In the genomic region with DNA sequence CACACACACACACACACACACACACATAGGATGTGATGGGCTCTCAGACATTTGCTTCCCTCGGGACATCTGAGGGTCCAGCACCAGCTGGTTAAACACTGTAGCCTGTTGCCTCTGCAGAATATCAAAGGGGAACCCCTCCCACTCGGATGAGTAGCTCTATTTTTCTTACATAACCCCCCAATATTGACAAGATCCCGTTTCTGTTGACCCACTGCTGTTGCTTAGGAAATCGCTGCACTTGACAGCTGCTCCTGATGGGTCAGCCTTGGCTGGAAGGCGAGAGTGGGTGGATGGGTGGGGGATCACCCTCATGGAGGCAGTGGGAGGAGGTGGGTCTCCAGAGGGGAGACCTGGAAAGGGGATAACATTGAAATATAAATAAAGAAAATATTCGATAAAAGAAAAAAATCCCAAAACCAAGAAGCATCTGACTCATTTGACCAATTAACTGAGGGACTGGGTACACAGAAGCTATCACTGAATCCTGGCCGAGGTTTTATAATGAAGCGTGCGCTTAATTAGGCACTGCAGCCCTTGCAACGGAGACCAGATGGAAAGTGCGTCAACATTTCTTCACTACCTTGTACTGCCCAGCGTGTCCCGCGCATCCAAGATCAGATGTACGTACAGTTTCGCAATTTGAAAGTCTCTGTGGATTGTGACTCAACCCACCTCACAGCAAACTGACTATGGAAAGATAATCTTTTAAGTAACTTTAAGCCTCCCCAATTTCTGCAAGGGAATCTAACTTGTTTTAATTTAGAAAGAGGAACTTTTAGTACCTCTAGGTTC, we compare ENCODE assay signal across 19 mouse cellular contexts. TPM values are rescaled to one million over a fixed set of nuclear protein-coding genes. Genes with fewer than 3 reads are reported as not detected.
DNase-seq lines count a peak whose midpoint lies in the region; ATAC-seq and TF ChIP-seq lines count a peak whose summit lies in the region.
"Had no signal": no experiment of that assay in that cellular context is flagged by ENCODE, and none has a peak within 500 bp of the region (broad histone marks: within the 10 kb centered on the region; RNA-seq: fewer than 3 reads in every experiment).

No protein-coding gene starts in this region.

- ATAC-seq in forebrain, embryonic 12.5 days (ENCODE audit: low FRiP score): peak; percentile 65; the same call in 1 of the 2 replicates
- no peak for ATAC-seq in forebrain, embryonic 15.5 days (replicated peaks)
- ATAC-seq in lung, postnatal 0 days: no peak
- ATAC-seq in hematopoietic stem cell, adult 5-6 weeks (replicated peaks in 1 of 2; ENCODE audit: insufficient read depth in 1 of 2, low FRiP score in 2 of 2, low TSS enrichment in 1 of 2, low read depth in 1 of 2, poor library complexity in 2 of 2, severe bottlenecking in 2 of 2): peak; percentile 32 to 68; a peak in 2 of 4 replicates

- no peak overlapping the region for H3K4me3 ChIP-seq in forebrain, embryonic 12.5 days (replicated peaks)
- H3K4me3 ChIP-seq in forebrain, embryonic 15.5 days: no peak overlapping the region
- no peak overlapping the region for H3K4me3 ChIP-seq in lung, postnatal 0 days (ENCODE audit: low read depth, low read length)
- H3K4me3 ChIP-seq: embryonic facial prominence, embryonic 12.5 days; hindbrain, embryonic 15.5 days; limb, embryonic 15.5 days; megakaryocyte, embryonic 14.5 days; neural tube, embryonic 13.5 days had no signal

- peaks cover 7% of the 10 kb centered on the region for H3K4me1 ChIP-seq in forebrain, embryonic 12.5 days
- H3K4me1 ChIP-seq in forebrain, embryonic 15.5 days: peaks cover 5% of the 10 kb centered on the region; the same call in 1 of the 2 replicates
- H3K4me1 ChIP-seq in lung, postnatal 0 days (ENCODE audit: insufficient read depth, low read depth, low read length): no peaks in the 10 kb centered on the region
- H3K4me1 ChIP-seq: hindbrain, embryonic 15.5 days; limb, embryonic 15.5 days; megakaryocyte, embryonic 14.5 days; neural tube, embryonic 13.5 days had no signal

- no peak overlapping the region for H3K27ac ChIP-seq in forebrain, embryonic 12.5 days
- H3K27ac ChIP-seq in forebrain, embryonic 15.5 days (replicated peaks): no peak overlapping the region
- H3K27ac ChIP-seq in lung, postnatal 0 days (ENCODE audit: low read length): no peak overlapping the region
- H3K27ac ChIP-seq: embryonic facial prominence, embryonic 12.5 days; hindbrain, embryonic 15.5 days; limb, embryonic 15.5 days; neural tube, embryonic 13.5 days had no signal

- H3K4me2 ChIP-seq in forebrain, embryonic 12.5 days: no peak overlapping the region
- no peak overlapping the region for H3K4me2 ChIP-seq in forebrain, embryonic 15.5 days (replicated peaks)
- no peak overlapping the region for H3K4me2 ChIP-seq in lung, postnatal 0 days (replicated peaks; ENCODE audit: low read depth, low read length)
- H3K4me2 ChIP-seq: embryonic facial prominence, embryonic 12.5 days; hindbrain, embryonic 15.5 days; limb, embryonic 15.5 days; neural tube, embryonic 13.5 days had no signal

- H3K27me3 ChIP-seq in forebrain, embryonic 12.5 days: no peaks in the 10 kb centered on the region
- no peaks in the 10 kb centered on the region for H3K27me3 ChIP-seq in forebrain, embryonic 15.5 days
- H3K27me3 ChIP-seq in lung, postnatal 0 days (replicated peaks; ENCODE audit: insufficient read depth, low read length): no peaks in the 10 kb centered on the region
- H3K27me3 ChIP-seq: embryonic facial prominence, embryonic 12.5 days; hindbrain, embryonic 15.5 days; limb, embryonic 15.5 days; megakaryocyte, embryonic 14.5 days; neural tube, embryonic 13.5 days had no signal

- peak; percentile 17 for DNase-seq in lung, postnatal 36 days
- no peak for DNase-seq in lung, postnatal 0 days (ENCODE audit: low spot score)
- peak; percentile 37 for DNase-seq in retina, postnatal 1 day
- no peak for DNase-seq in thymus, postnatal 0 days (ENCODE audit: low spot score)
- DNase-seq in cerebellum, postnatal 14 days: no peak
- DNase-seq: B cell, adult 2 months; thymus, adult 2 months had no signal

- 59% methylated on average over 16 of the region's 16 CpGs for WGBS in forebrain, embryonic 12.5 days
- 46% methylated on average over 16 of the region's 16 CpGs for WGBS in forebrain, embryonic 15.5 days
- WGBS in lung, postnatal 0 days: 45% methylated on average over 16 of the region's 16 CpGs

- TF ChIP-seq CTCF in lung, postnatal 0 days (IDR thresholded peaks at IDR 0.05): no peak

- no peak for TF ChIP-seq EP300 in lung, postnatal 0 days (IDR thresholded peaks at IDR 0.05)

- no peak overlapping the region for H3K9ac ChIP-seq in forebrain, embryonic 12.5 days
- H3K9ac ChIP-seq in forebrain, embryonic 15.5 days (replicated peaks): no peak overlapping the region
- H3K9ac ChIP-seq in lung, postnatal 0 days (replicated peaks; ENCODE audit: low read depth): no peak overlapping the region
- H3K9ac ChIP-seq: embryonic facial prominence, embryonic 12.5 days; hindbrain, embryonic 15.5 days; limb, embryonic 15.5 days; neural tube, embryonic 13.5 days had no signal

- H3K36me3 ChIP-seq in forebrain, embryonic 12.5 days (replicated peaks): no peaks in the 10 kb centered on the region
- H3K36me3 ChIP-seq in forebrain, embryonic 15.5 days: no peaks in the 10 kb centered on the region
- H3K36me3 ChIP-seq in lung, postnatal 0 days (ENCODE audit: insufficient read depth, low read length): no peaks in the 10 kb centered on the region
- H3K36me3 ChIP-seq: embryonic facial prominence, embryonic 12.5 days; hindbrain, embryonic 15.5 days; limb, embryonic 15.5 days had no signal

- no peaks in the 10 kb centered on the region for H3K9me3 ChIP-seq in forebrain, embryonic 12.5 days
- H3K9me3 ChIP-seq in forebrain, embryonic 15.5 days: no peaks in the 10 kb centered on the region
- H3K9me3 ChIP-seq in lung, postnatal 0 days (ENCODE audit: low read length): no peaks in the 10 kb centered on the region
- H3K9me3 ChIP-seq: embryonic facial prominence, embryonic 12.5 days; hindbrain, embryonic 15.5 days; limb, embryonic 15.5 days; megakaryocyte, embryonic 14.5 days; neural tube, embryonic 13.5 days had no signal

RNA-seq across cellular contexts. Expression of gene Gm7075, which starts 11.2 kb away (rescaled TPM):
- polyA plus RNA-seq in forebrain, embryonic 12.5 days (2016; fragmentation: Nextera tagmentation; extraction: Ambion mirVana): not detected in 2 replicates
- not detected in 2 replicates for polyA plus RNA-seq in forebrain, embryonic 15.5 days (2015; fragmentation: Nextera tagmentation; extraction: Ambion mirVana)
- not detected in 2 replicates for polyA plus RNA-seq in lung, postnatal 0 days (2015; fragmentation: Nextera tagmentation; extraction: Ambion mirVana)
- total RNA-seq in hematopoietic stem cell, adult 5-6 weeks (2017): not detected in 2 replicates
- polyA plus RNA-seq in thymus, postnatal 0 days (2015; fragmentation: Nextera tagmentation; extraction: Ambion mirVana): not detected in 2 replicates
- total RNA-seq: adrenal gland, adult 18-20 months; layer of hippocampus, postnatal 25 days had no signal
- polyA plus RNA-seq: embryonic facial prominence, embryonic 12.5 days; frontal cortex, adult 2 months; hindbrain, embryonic 15.5 days; kidney, embryonic 16.5 days; limb, embryonic 15.5 days; neural tube, embryonic 13.5 days; thymus, adult 2 months had no signal

RNA-seq across cellular contexts. Expression of gene Ctnna3, which starts 19.5 kb away (rescaled TPM):
- 0.34 TPM in 1 of 2 replicates, not detected in the other for polyA plus RNA-seq in forebrain, embryonic 12.5 days (2016; fragmentation: Nextera tagmentation; extraction: Ambion mirVana)
- 0.65 and 1.1 TPM in 2 replicates for polyA plus RNA-seq in forebrain, embryonic 15.5 days (2015; fragmentation: Nextera tagmentation; extraction: Ambion mirVana)
- polyA plus RNA-seq in lung, postnatal 0 days (2015; fragmentation: Nextera tagmentation; extraction: Ambion mirVana): 0.19 and 0.32 TPM in 2 replicates
- not detected in 2 replicates for total RNA-seq in hematopoietic stem cell, adult 5-6 weeks (2017)
- 0.36 and 0.48 TPM in 2 replicates for polyA plus RNA-seq in thymus, postnatal 0 days (2015; fragmentation: Nextera tagmentation; extraction: Ambion mirVana)

RNA-seq across cellular contexts. Expression of gene Dnajc12, which starts 28.1 kb away (rescaled TPM):
- 7.4 and 9.1 TPM in 2 replicates for polyA plus RNA-seq in forebrain, embryonic 12.5 days (2016; fragmentation: Nextera tagmentation; extraction: Ambion mirVana)
- polyA plus RNA-seq in forebrain, embryonic 15.5 days (2015; fragmentation: Nextera tagmentation; extraction: Ambion mirVana): 7.2 and 9.0 TPM in 2 replicates
- polyA plus RNA-seq in lung, postnatal 0 days (2015; fragmentation: Nextera tagmentation; extraction: Ambion mirVana): 18.4 and 20.0 TPM in 2 replicates
- total RNA-seq in hematopoietic stem cell, adult 5-6 weeks (2017): 1.7 and 5.0 TPM in 2 replicates
- polyA plus RNA-seq in thymus, postnatal 0 days (2015; fragmentation: Nextera tagmentation; extraction: Ambion mirVana): 10.7 and 11.1 TPM in 2 replicates

RNA-seq across cellular contexts. Expression of gene Sirt1, which starts 28.9 kb away (rescaled TPM):
- 6.1 and 6.9 TPM in 2 replicates for polyA plus RNA-seq in forebrain, embryonic 12.5 days (2016; fragmentation: Nextera tagmentation; extraction: Ambion mirVana)
- polyA plus RNA-seq in forebrain, embryonic 15.5 days (2015; fragmentation: Nextera tagmentation; extraction: Ambion mirVana): 4.7 and 5.2 TPM in 2 replicates
- 5.4 and 5.5 TPM in 2 replicates for polyA plus RNA-seq in lung, postnatal 0 days (2015; fragmentation: Nextera tagmentation; extraction: Ambion mirVana)
- 42.7 and 47.6 TPM in 2 replicates for total RNA-seq in hematopoietic stem cell, adult 5-6 weeks (2017)
- polyA plus RNA-seq in thymus, postnatal 0 days (2015; fragmentation: Nextera tagmentation; extraction: Ambion mirVana): 8.6 and 9.5 TPM in 2 replicates

Comparison
In these comparisons a context has a peak if more than half of its experiments do, and no peak if none do; other contexts are left out.
1. ATAC-seq: peak in forebrain, embryonic 12.5 days (single experiment) and hematopoietic stem cell, adult 5-6 weeks (2 of 2); none in forebrain, embryonic 15.5 days (single experiment) and lung, postnatal 0 days (single experiment).
2. DNase-seq: peak in lung, postnatal 36 days (single experiment) and retina, postnatal 1 day (single experiment); none in lung, postnatal 0 days (single experiment), thymus, postnatal 0 days (single experiment) and cerebellum, postnatal 14 days (0 of 2).